Mouse (Mus musculus) CH12.LX (cell line): Measurements from ENCODE around the gene Bco1. TPM values are rescaled to one million over a fixed set of nuclear protein-coding genes. Genes with fewer than 3 reads are reported as not detected.

Experiments
- DNase-seq: peaks from one replicate; pipeline ENCODE4 v3.0.0-alpha.2; 2013; ENCODE audit errors: extremely low read depth
- H3K27ac ChIP-seq: 2 replicates; pipeline ENCODE4 v1.5.1; 2012; ENCODE audit warnings: low read depth, mild to moderate bottlenecking, control low read depth, moderate library complexity; ENCODE audit not compliant: insufficient read depth
- H3K27me3 ChIP-seq: replicated peaks from 2 replicates; pipeline ENCODE3; 2012; ENCODE audit warnings: inconsistent platforms
- H3K36me3 ChIP-seq, 2 experiments: replicated peaks in 1 of 2; 2 replicates each; pipeline versions ENCODE3 to v1.6.1; 2012; ENCODE audit warnings: inconsistent platforms in 1 of 2, low read length in 1 of 2, mild to moderate bottlenecking in 1 of 2, mixed read lengths in 1 of 2, moderate library complexity in 1 of 2; ENCODE audit not compliant: control insufficient read depth in 1 of 2, insufficient read depth in 1 of 2
- H3K4me1 ChIP-seq, 2 experiments: 2 replicates each; pipeline ENCODE4 v1.6.1; 2012; ENCODE audit warnings: inconsistent platforms in 1 of 2, moderate library complexity in 1 of 2; ENCODE audit not compliant: insufficient read depth in 2 of 2, control insufficient read depth in 1 of 2
- H3K4me2 ChIP-seq: 2 replicates; pipeline ENCODE4 v1.6.1; 2012; ENCODE audit warnings: low read depth, mild to moderate bottlenecking, control low read depth; ENCODE audit not compliant: poor library complexity, insufficient read depth, severe bottlenecking
- H3K4me3 ChIP-seq, 3 experiments: fragments of 150-350 bp in 1 of 3; sonication (generic) in 1 of 3; replicated peaks in 1 of 3; 2 replicates each; pipeline versions ENCODE3 to v1.5.1; 2011 to 2012; ENCODE audit warnings: low read depth in 2 of 3, low read length in 2 of 3, mild to moderate bottlenecking in 2 of 3, moderate library complexity in 2 of 3, control low read depth in 1 of 3, improper control_type of control experiment in 1 of 3, inconsistent platforms in 1 of 3, mixed read lengths in 1 of 3; ENCODE audit not compliant: poor library complexity in 1 of 3
- H3K79me2 ChIP-seq: replicated peaks from 2 replicates; pipeline ENCODE4 v1.6.1; 2012; ENCODE audit warnings: mild to moderate bottlenecking, moderate library complexity; ENCODE audit not compliant: control insufficient read depth, poor library complexity, insufficient read depth, severe bottlenecking; ENCODE audit errors: extremely low read depth
- H3K9ac ChIP-seq: 2 replicates; pipeline ENCODE4 v1.6.1; 2012; ENCODE audit warnings: low read depth, mild to moderate bottlenecking, control low read depth, moderate library complexity; ENCODE audit not compliant: insufficient read depth
- H3K9me3 ChIP-seq: replicated peaks from 2 replicates; pipeline ENCODE3; 2012; ENCODE audit warnings: low read length, inconsistent platforms, mixed read lengths
- BHLHE40 ChIP-seq: IDR thresholded peaks from 2 replicates; pipeline ENCODE4 v1.6.1; 2011; ENCODE audit warnings: mild to moderate bottlenecking, low read depth, low read length, improper control_type of control experiment
- CHD1 ChIP-seq: IDR thresholded peaks from 2 replicates; pipeline ENCODE4 v1.6.1; 2012; ENCODE audit warnings: low read depth, low read length, improper control_type of control experiment, inconsistent platforms
- CHD2 ChIP-seq: IDR thresholded peaks from 2 replicates; pipeline ENCODE4 v1.6.1; 2011; ENCODE audit warnings: low read length, improper control_type of control experiment
- CTCF ChIP-seq, 2 experiments: IDR thresholded peaks in 1 of 2; conservative IDR thresholded peaks in 1 of 2; 2 replicates each; pipeline ENCODE4 v1.5.1; 2011 to 2012; ENCODE audit warnings: low read depth in 2 of 2, low read length in 2 of 2, improper control_type of control experiment in 1 of 2, inconsistent platforms in 1 of 2, mild to moderate bottlenecking in 1 of 2, moderate library complexity in 1 of 2
- E2F4 ChIP-seq: IDR thresholded peaks from 2 replicates; pipeline ENCODE4 v1.6.1; 2011; ENCODE audit warnings: low read depth, low read length, improper control_type of control experiment; ENCODE audit not compliant: insufficient replicate concordance
- ELF1 ChIP-seq: IDR thresholded peaks from 2 replicates; pipeline ENCODE4 v1.6.1; 2014; ENCODE audit warnings: low read depth, mild to moderate bottlenecking, inconsistent platforms, low read length, improper control_type of control experiment
- EP300 ChIP-seq: IDR thresholded peaks from 2 replicates; pipeline ENCODE4 v1.6.1; 2011; ENCODE audit warnings: low read length, improper control_type of control experiment
- IRF4 ChIP-seq: IDR thresholded peaks from 2 replicates; pipeline ENCODE4 v1.6.1; 2014; ENCODE audit warnings: low read depth, mild to moderate bottlenecking, inconsistent platforms, low read length, improper control_type of control experiment
- JUND ChIP-seq: conservative IDR thresholded peaks from 2 replicates; pipeline ENCODE4 v1.6.1; 2011; ENCODE audit warnings: low read depth, low read length, improper control_type of control experiment
- KAT2A ChIP-seq: IDR thresholded peaks from 2 replicates; pipeline ENCODE4 v1.6.1; 2012; ENCODE audit warnings: low read length, improper control_type of control experiment, inconsistent platforms; ENCODE audit not compliant: insufficient replicate concordance
- MAFK ChIP-seq: IDR thresholded peaks from 2 replicates; pipeline ENCODE4 v1.6.1; 2011; ENCODE audit warnings: low read length, improper control_type of control experiment; ENCODE audit not compliant: insufficient replicate concordance
- MAX ChIP-seq: IDR thresholded peaks from 2 replicates; pipeline ENCODE4 v1.6.1; 2011; ENCODE audit warnings: low read length, improper control_type of control experiment
- MAZ ChIP-seq: IDR thresholded peaks from 2 replicates; pipeline ENCODE4 v1.6.1; 2012; ENCODE audit warnings: low read depth, mild to moderate bottlenecking, inconsistent platforms, low read length, improper control_type of control experiment, moderate library complexity
- MEF2A ChIP-seq: IDR thresholded peaks from 2 replicates; pipeline ENCODE4 v1.6.1; 2014; ENCODE audit warnings: low read depth, mild to moderate bottlenecking, inconsistent platforms, low read length, improper control_type of control experiment, borderline replicate concordance
- MXI1 ChIP-seq: IDR thresholded peaks from 2 replicates; pipeline ENCODE4 v1.6.1; 2011; ENCODE audit warnings: mild to moderate bottlenecking, low read depth, low read length, improper control_type of control experiment
- NRF1 ChIP-seq: IDR thresholded peaks from 2 replicates; pipeline ENCODE4 v1.6.1; 2014; ENCODE audit warnings: low read depth, mild to moderate bottlenecking, inconsistent platforms, low read length, improper control_type of control experiment, moderate library complexity
- PAX5 ChIP-seq: IDR thresholded peaks from 2 replicates; pipeline ENCODE4 v1.6.1; 2012; ENCODE audit warnings: low read length, inconsistent platforms, mixed read lengths
- POLR2AphosphoS2 ChIP-seq: IDR thresholded peaks from 2 replicates; pipeline ENCODE4 v1.6.1; 2011; ENCODE audit warnings: low read depth, low read length, improper control_type of control experiment
- RAD21 ChIP-seq: IDR thresholded peaks from 2 replicates; pipeline ENCODE4 v1.6.1; 2011; ENCODE audit warnings: low read depth, mild to moderate bottlenecking, low read length, improper control_type of control experiment, moderate library complexity
- SIN3A ChIP-seq: IDR thresholded peaks from 2 replicates; pipeline ENCODE4 v1.6.1; 2012; ENCODE audit warnings: low read length, improper control_type of control experiment, inconsistent platforms
- TCF12 ChIP-seq: IDR thresholded peaks from 2 replicates; pipeline ENCODE4 v1.6.1; 2014; ENCODE audit warnings: low read depth, mild to moderate bottlenecking, inconsistent platforms, low read length, improper control_type of control experiment
- ZNF384 ChIP-seq: IDR thresholded peaks from 2 replicates; pipeline ENCODE4 v1.6.1; 2012; ENCODE audit warnings: low read depth, low read length, improper control_type of control experiment, inconsistent platforms
- dilution Hi-C: fragments of 300-500 bp; cut with MboI; formaldehyde crosslinking; loops from 2 replicates; pipeline ENCODE4 v1.14.3; 2020; ENCODE audit warnings: low sequenced_read_pairs; ENCODE audit not compliant: extremely low pct_unique_long_range_greater_than_20kb, extremely low pct_ligation_motif_present
- in situ Hi-C: fragments of 300-500 bp; cut with MboI; formaldehyde crosslinking; loops from 3 replicates; pipeline ENCODE4 v1.14.3; 2019; ENCODE audit warnings: low sequenced_read_pairs, low pct_ligation_motif_present, low pct_unique_long_range_greater_than_20kb, mixed read lengths
- polyA plus RNA-seq: library from polyadenylated mRNA; unstranded; fragments of >175 nt; gene quantifications from 2 replicates; pipeline ENCODE4 v1.2.1, GENCODE M21; 2012; ENCODE audit warnings: low read depth; ENCODE audit not compliant: insufficient read length
- total RNA-seq, 2 experiments: library from RNA; depleted of rRNA; stranded (reverse); fragments of 300-350 nt in 1 of 2; fragments of >200 nt in 1 of 2; gene quantifications; 2 replicates each; pipeline ENCODE4 v1.2.3; 2012 to 2014

Bco1 gene
- total and polyA plus RNA-seq, 3 experiments: not detected

DNA sequence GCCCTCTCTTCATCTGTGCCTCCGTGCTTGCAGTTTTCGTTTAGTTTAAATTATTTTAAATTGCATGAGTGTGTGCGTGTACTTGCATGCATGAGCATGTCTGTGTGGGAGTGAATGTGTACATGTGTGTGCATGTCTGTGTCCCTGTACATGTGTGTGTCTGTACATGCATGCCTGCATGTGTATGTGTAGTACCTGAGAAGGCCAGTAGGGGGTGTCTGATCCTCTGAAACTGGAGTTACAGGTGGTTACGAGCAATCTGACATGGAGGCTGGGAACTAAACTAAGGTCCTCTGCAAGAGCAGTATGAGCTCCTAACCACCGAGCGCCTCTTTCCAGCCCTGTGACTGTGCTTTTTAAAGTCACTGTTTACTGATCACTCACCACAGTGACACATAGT is 52.9 kb downstream of the Bco1 start:
- no peak for DNase-seq

DNA sequence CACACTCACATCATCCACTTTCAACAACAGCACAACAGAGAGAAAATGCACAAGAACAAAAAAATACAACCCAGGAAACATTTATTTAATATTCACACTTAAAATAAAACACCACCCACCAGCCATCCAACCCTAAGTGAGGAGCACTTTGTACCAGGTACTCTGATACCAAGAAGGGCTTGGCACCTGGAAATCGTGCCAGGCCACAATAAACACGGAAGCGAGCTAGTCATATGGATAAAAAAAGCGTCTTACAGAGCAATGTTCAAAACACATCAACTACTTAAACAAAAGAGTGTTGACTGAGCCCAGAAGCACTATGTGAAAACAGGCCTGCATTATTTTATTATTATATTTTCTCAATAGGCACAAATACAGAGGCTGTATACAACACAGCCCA is 60.5 kb downstream of the Bco1 start:
- Histone ChIP-seq H3K9ac (no peak overlapping the region), H3K79me2 (no peaks in the 10 kb centered on the region), H3K4me3 (no peak overlapping the region), H3K4me2 (no peak overlapping the region; the same call in 1 of the 2 replicates), H3K4me1 (peaks cover 5 to 29% of the 10 kb centered on the region in 2 experiments), H3K9me3 (no peaks in the 10 kb centered on the region), H3K27me3 (peaks cover 1% of the 10 kb centered on the region), H3K36me3 (peaks cover 0 to 3% of the 10 kb centered on the region in 2 experiments), H3K27ac (no peak overlapping the region)
- in situ Hi-C loops: loop anchor here (5.0 kb wide), 1 partner anchor 34 kb away; no protein-coding TSS in a partner anchor
- DNase-seq: no peak
- dilution Hi-C loops: no loop called here
- TF ChIP-seq EP300: no peak
- TF ChIP-seq KAT2A: no peak

More for the DNA sequence above, 52.9 kb downstream of the Bco1 start:
- Histone ChIP-seq H3K4me1 (peaks cover 2 to 6% of the 10 kb centered on the region in 2 experiments; a peak in 2 of 4 replicates), H3K27me3 (peaks cover 17% of the 10 kb centered on the region), H3K9ac (no peak overlapping the region), H3K27ac (no peak overlapping the region), H3K4me2 (no peak overlapping the region), H3K36me3 (no peaks in the 10 kb centered on the region), H3K4me3 (no peak overlapping the region), H3K9me3 (peaks cover 2% of the 10 kb centered on the region), H3K79me2 (no peaks in the 10 kb centered on the region)
- in situ Hi-C loops (no loop called here), dilution Hi-C loops (no loop called here)
- peak; percentile 6 for TF ChIP-seq RAD21
- no peak for TF ChIP-seq POLR2AphosphoS2
- TF ChIP-seq BHLHE40: no peak
- peak; percentile 46 to 58 for TF ChIP-seq CTCF (conservative IDR thresholded peaks at IDR 0.05 in 1 of 2, IDR thresholded peaks at IDR 0.05 in 1 of 2; ENCODE audit: low read depth in 2 of 2, low read length in 2 of 2)
- no peak for TF ChIP-seq MEF2A
- TF ChIP-seq MAZ: no peak

DNA sequence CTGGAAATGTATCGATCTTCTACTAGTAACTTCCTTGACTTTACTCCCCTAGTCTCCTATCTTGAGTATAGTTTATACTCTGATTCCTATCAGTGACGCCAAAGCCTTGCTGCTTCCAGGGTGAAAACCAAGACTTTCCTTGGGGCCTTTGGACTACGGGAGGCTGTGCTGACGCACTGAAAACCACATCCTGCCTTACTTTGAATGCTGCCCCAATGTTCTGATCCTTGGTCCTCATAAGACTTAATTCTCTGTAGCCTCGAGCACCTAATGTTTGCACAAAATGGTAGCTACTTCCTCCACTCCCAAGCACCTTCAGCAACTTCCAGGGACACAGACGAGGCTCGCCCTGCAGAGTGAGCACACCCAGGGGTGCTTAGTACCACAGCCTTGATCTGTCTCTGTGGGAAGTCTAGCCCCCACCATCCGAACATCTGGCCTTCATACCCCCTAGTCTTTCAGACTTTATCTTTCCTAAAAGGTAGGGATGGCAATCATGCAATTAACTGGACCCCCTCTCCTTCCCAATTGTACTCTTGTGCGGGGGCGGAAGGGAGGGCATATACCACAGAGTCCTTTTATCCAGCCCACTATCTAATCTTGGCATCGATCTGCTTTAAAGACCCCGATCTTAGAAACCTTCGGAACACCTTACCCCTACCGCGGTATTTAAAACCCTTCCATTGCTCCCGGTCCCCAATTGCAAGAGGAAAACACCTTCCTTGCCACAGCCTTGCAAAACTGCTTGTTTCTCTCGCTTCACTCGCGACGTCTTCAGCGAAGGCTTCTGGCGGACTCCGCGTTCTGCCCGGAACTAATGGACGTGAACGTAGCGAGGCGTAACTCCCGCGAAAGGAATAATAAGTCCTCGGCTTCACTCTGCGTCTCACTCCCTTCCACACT is 61.5 kb downstream of the Bco1 start:
- peak; percentile 14 for DNase-seq
- H3K79me2 ChIP-seq: no peaks in the 10 kb centered on the region
- TF ChIP-seq RAD21 (no peak), CHD2 (no peak), MAZ (no peak), ELF1 (no peak), PAX5 (no peak), MAX (no peak), ZNF384 (no peak), POLR2AphosphoS2 (no peak), IRF4 (no peak), BHLHE40 (no peak), CHD1 (no peak), JUND (no peak), E2F4 (no peak), EP300 (no peak), SIN3A (no peak), MXI1 (no peak), TCF12 (no peak), NRF1 (no peak), MAFK (no peak)
- TF ChIP-seq, all 38 proteins: peak for 0
- Histone ChIP-seq H3K4me3 (peak overlapping the region; percentile 82 to 99 (median 94)), H3K4me2 (peak overlapping the region; percentile 80), H3K27ac (no peak overlapping the region), H3K9me3 (no peaks in the 10 kb centered on the region), H3K4me1 (peaks cover 5 to 31% of the 10 kb centered on the region in 2 experiments), H3K36me3 (peaks cover 0 to 6% of the 10 kb centered on the region in 2 experiments), H3K27me3 (no peaks in the 10 kb centered on the region), H3K9ac (peak overlapping the region; percentile 51)
- dilution Hi-C loops: no loop called here
- in situ Hi-C loops: loop anchor here (5.0 kb wide), 1 partner anchor 35 kb away; no protein-coding TSS in a partner anchor
